ENCODE assay signal across 11 mouse cellular contexts in the genomic region with DNA sequence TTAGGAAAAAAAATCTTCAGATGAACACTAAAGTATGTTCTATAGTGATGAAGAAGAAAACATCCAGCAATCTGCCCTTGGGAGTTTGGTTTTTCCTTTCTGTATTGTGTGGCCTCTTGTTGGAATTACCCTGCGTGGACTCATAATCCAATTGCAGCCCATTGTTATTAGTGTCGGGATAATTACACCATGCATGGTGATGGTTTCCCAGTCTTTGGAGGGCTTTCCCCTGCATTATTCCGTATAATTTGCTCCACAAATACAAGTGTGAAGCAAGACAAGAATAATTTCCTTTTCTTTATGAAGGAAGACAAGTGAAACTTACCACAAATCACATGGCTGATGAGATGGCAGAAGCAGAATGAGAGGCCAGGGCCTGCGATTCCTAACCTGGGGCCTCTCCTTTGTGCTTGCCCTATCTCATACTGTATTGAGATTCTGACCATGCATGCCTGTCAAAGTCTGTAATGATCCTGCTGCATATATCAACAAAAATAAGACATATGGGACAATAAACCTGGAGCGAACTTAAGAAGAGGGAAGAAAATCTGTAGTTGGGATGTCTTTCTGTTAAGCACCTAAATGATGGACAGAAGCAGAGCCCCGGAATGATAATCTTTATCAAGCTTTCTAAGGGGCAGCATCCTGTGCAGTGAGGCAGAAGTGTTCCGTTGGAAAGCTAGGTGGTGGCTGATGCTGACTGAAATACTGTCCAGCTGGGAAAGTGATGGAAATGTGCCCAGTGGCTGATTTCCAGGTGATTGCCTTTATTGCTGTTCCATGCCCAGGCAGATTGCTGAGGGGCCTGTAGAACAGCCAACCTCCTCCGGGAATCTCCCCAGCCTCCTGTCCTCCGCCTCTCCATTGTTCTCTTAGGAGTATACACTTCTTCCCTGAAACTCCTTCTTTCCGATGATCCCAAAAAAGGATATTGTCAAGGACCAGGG.
A peak's percentile ranks its signal among the peaks of the same experiment; 100 is the strongest.
DNase-seq lines count a peak whose midpoint lies in the region; ATAC-seq and TF ChIP-seq lines count a peak whose summit lies in the region.
"Had no signal": no experiment of that assay in that cellular context is flagged by ENCODE, and none has a peak within 500 bp of the region (broad histone marks: within the 10 kb centered on the region; RNA-seq: fewer than 3 reads in every experiment).

No protein-coding gene starts in this region.

- WGBS in liver, postnatal 0 days (ENCODE audit: insufficient replicate concordance), result 76% methylated on average over 10 of the region's 10 CpGs

- no peaks in the 10 kb centered on the region for H3K9me3 ChIP-seq in liver, postnatal 0 days (ENCODE audit: low read length)
- H3K9me3 ChIP-seq: liver, embryonic 15.5 days had no signal

- peak; percentile 23 to 39 for DNase-seq in heart, postnatal 14 days
- DNase-seq in heart, adult 8-10 months (ENCODE audit: low spot score), result no peak
- peak; percentile 25 for DNase-seq in urinary bladder, postnatal 14 days (ENCODE audit: low spot score)
- DNase-seq in urinary bladder, adult 2 months (ENCODE audit: low spot score), result no peak
- peak; percentile 33 for DNase-seq in fibroblast of lung, adult 2 months (ENCODE audit: low read depth)
- DNase-seq in testis, postnatal 14 days (ENCODE audit: low spot score), result peak; percentile 27
- no peak for DNase-seq in thymus, postnatal 0 days (ENCODE audit: low spot score)
- no peak for DNase-seq in liver, postnatal 0 days
- DNase-seq: thymus, postnatal 14 days had no signal

- no peak overlapping the region for H3K27ac ChIP-seq in liver, postnatal 0 days (ENCODE audit: low read depth)
- H3K27ac ChIP-seq: liver, embryonic 15.5 days had no signal

- H3K4me2 ChIP-seq in liver, postnatal 0 days (ENCODE audit: low read depth, low read length), result no peak overlapping the region
- H3K4me2 ChIP-seq: liver, embryonic 15.5 days had no signal

- no peak overlapping the region for H3K4me3 ChIP-seq in liver, postnatal 0 days (ENCODE audit: low read depth, low read length)
- H3K4me3 ChIP-seq: liver, embryonic 15.5 days had no signal

- no peak for ATAC-seq in liver, postnatal 0 days
- ATAC-seq: activated CD4-positive, CD25-positive, alpha-beta regulatory T cell, adult 4 months had no signal

- H3K36me3 ChIP-seq in liver, postnatal 0 days (replicated peaks; ENCODE audit: insufficient read depth, low read length), result no peaks in the 10 kb centered on the region
- H3K36me3 ChIP-seq: liver, embryonic 15.5 days had no signal

- H3K9ac ChIP-seq in liver, postnatal 0 days (replicated peaks), result no peak overlapping the region
- H3K9ac ChIP-seq: liver, embryonic 15.5 days had no signal

- intact Hi-C loops in heart, postnatal 14 days (cut with DNase I), result no loop called here

- H3K27me3 ChIP-seq in liver, postnatal 0 days (ENCODE audit: insufficient read depth, low read length), result no peaks in the 10 kb centered on the region
- H3K27me3 ChIP-seq: liver, embryonic 15.5 days had no signal

- TF ChIP-seq EP300 in liver, postnatal 0 days (IDR thresholded peaks at IDR 0.05; ENCODE audit: low read depth), result no peak

- no peaks in the 10 kb centered on the region for H3K4me1 ChIP-seq in liver, postnatal 0 days (ENCODE audit: insufficient read depth)
- H3K4me1 ChIP-seq: liver, embryonic 15.5 days had no signal

- no peak for TF ChIP-seq CTCF in liver, postnatal 0 days (IDR thresholded peaks at IDR 0.05; ENCODE audit: low read depth)

Comparison
In these comparisons a context has a peak if more than half of its experiments do, and no peak if none do; other contexts are left out.
1. DNase-seq: peak in heart, postnatal 14 days (2 of 2), urinary bladder, postnatal 14 days (single experiment), fibroblast of lung, adult 2 months (single experiment) and testis, postnatal 14 days (single experiment); none in heart, adult 8-10 months (single experiment), urinary bladder, adult 2 months (single experiment), thymus, postnatal 0 days (single experiment) and liver, postnatal 0 days (single experiment).